Comparison of ENCODE assay signal across 1 mouse cellular context in the genomic region with DNA sequence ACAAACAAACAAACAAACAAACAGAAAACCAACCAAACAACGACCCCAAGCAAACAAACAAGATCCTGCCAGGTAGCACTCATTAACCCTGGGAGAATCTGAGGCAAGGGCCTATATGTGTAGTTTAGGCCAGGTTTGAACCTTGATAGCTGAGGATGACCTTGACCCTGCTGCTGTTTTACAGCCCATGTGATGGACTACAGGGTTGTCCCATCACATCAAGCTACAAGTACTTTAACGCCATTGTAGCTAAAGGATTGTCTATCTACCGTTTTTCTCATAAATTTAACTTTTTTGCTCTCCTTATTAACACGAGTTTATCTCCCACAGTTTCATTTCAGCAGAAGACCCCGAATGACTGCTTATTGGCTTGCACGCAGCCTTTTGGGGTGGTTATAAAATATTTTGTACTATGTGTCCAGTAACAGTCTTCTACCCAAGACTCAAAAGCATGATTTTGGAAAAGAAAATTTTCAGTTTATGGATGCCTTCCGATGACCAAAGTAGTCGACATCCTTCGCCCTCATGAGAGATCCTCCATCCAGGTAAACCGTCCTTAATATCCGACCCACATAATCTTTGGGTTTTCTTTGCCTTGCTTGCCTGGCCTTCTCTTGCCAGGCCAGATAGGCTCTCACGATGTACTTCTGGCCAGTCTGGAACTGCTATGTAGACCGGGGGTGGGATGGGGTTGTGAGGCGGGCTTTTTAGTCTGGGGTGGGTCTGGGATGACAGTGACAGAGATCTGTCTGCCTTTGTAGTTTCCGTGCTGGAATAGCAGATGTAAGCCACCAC.
TF ChIP-seq lines count a peak whose summit lies in the region.

No protein-coding gene starts in this region.

TF ChIP-seq in MEL, 35 proteins besides CTCF, POLR2A, EP300 and RAD21:
- TF ChIP-seq TBP (IDR thresholded peaks at IDR 0.05; ENCODE audit: low read depth, low read length) (peak; percentile 89), UBTF (IDR thresholded peaks at IDR 0.05; ENCODE audit: borderline replicate concordance, insufficient read depth, low read depth, low read length) (no peak), SMC3 (IDR thresholded peaks at IDR 0.05; ENCODE audit: low read depth, low read length) (no peak)
